Mouse (Mus musculus) myocyte (in vitro differentiated cells): Measurements from ENCODE around the gene Sox6. TPM values are rescaled to one million over a fixed set of nuclear protein-coding genes. Genes with fewer than 3 reads are reported as not detected.

Experiments
- H3K27me3 ChIP-seq: one replicate; pipeline ENCODE4 v1.6.1; 2011; ENCODE audit not compliant: control insufficient read depth, insufficient read depth, insufficient read length
- H3K36me3 ChIP-seq: one replicate; pipeline ENCODE4 v1.6.1; 2011; ENCODE audit not compliant: control insufficient read depth, insufficient read depth
- H3K4me2 ChIP-seq: one replicate; pipeline ENCODE4 v1.6.1; 2011; ENCODE audit warnings: low read depth, control low read depth
- H3K4me3 ChIP-seq: one replicate; pipeline ENCODE4 v1.5.1; 2011; ENCODE audit warnings: mild to moderate bottlenecking, control low read depth, moderate library complexity
- H3K79me2 ChIP-seq: one replicate; pipeline ENCODE4 v1.6.1; 2011; ENCODE audit not compliant: control insufficient read depth, insufficient read depth
- H3ac ChIP-seq: one replicate; pipeline ENCODE4 v1.6.1; 2011; ENCODE audit not compliant: control insufficient read depth, insufficient read length
- CEBPB ChIP-seq: IDR thresholded peaks from 2 replicates; pipeline ENCODE4 v1.6.1; 2011; ENCODE audit warnings: mild to moderate bottlenecking, moderate library complexity; ENCODE audit not compliant: poor library complexity, insufficient read depth, severe bottlenecking
- E2F4 ChIP-seq: IDR thresholded peaks from one replicate; pipeline ENCODE4 v1.6.1; 2011; ENCODE audit warnings: mild to moderate bottlenecking, control low read depth, moderate library complexity; ENCODE audit not compliant: insufficient read depth
- MAX ChIP-seq: IDR thresholded peaks from one replicate; pipeline ENCODE4 v1.6.1; 2011; ENCODE audit warnings: low read depth, mild to moderate bottlenecking, control low read depth
- MYOD1 ChIP-seq, 3 experiments: IDR thresholded peaks; one replicate each; pipeline ENCODE4 v1.6.1; 2011; ENCODE audit warnings: control low read depth in 2 of 3, low read depth in 2 of 3, mild to moderate bottlenecking in 2 of 3, moderate library complexity in 1 of 3; ENCODE audit not compliant: insufficient read length in 2 of 3, control insufficient read depth in 1 of 3
- MYOG ChIP-seq, 3 experiments: IDR thresholded peaks; one replicate each; pipeline ENCODE4 v1.6.1; 2011; ENCODE audit warnings: control low read depth in 2 of 3, low read depth in 2 of 3, mild to moderate bottlenecking in 2 of 3; ENCODE audit not compliant: insufficient read length in 2 of 3, control insufficient read depth in 1 of 3, insufficient read depth in 1 of 3
- POLR2A ChIP-seq: IDR thresholded peaks from one replicate; pipeline ENCODE4 v1.6.1; 2011; ENCODE audit warnings: low read depth, mild to moderate bottlenecking, control low read depth, moderate library complexity; ENCODE audit not compliant: insufficient read length
- POLR2AphosphoS2 ChIP-seq: IDR thresholded peaks from one replicate; pipeline ENCODE4 v1.6.1; 2011; ENCODE audit warnings: low read depth, control low read depth; ENCODE audit not compliant: insufficient read length
- REST ChIP-seq: IDR thresholded peaks from one replicate; pipeline ENCODE4 v1.6.1; 2011; ENCODE audit warnings: mild to moderate bottlenecking, control low read depth, moderate library complexity; ENCODE audit not compliant: insufficient read depth, insufficient read length
- SRF ChIP-seq: IDR thresholded peaks from one replicate; pipeline ENCODE4 v1.6.1; 2011; ENCODE audit warnings: low read depth; ENCODE audit not compliant: control insufficient read depth, insufficient read length
- TCF12 ChIP-seq: IDR thresholded peaks from one replicate; pipeline ENCODE4 v1.6.1; 2011; ENCODE audit warnings: mild to moderate bottlenecking, control low read depth; ENCODE audit not compliant: poor library complexity, insufficient read depth, severe bottlenecking
- TCF3 ChIP-seq: IDR thresholded peaks from one replicate; pipeline ENCODE4 v1.6.1; 2011; ENCODE audit warnings: low read depth, control low read depth; ENCODE audit not compliant: insufficient read length
- USF1 ChIP-seq: IDR thresholded peaks from one replicate; pipeline ENCODE4 v1.6.1; 2011; ENCODE audit warnings: low read depth, mild to moderate bottlenecking, control low read depth, moderate library complexity
- polyA plus RNA-seq: library from polyadenylated mRNA; unstranded; fragments of >200 nt; fragmentation: generic; extraction: Trizol; gene quantifications from one replicate; pipeline ENCODE4 v1.2.1, GENCODE M21; 2012; ENCODE audit warnings: missing spikeins

Sox6 gene
- polyA plus RNA-seq, 1 experiment = 0.11 TPM

DNA sequence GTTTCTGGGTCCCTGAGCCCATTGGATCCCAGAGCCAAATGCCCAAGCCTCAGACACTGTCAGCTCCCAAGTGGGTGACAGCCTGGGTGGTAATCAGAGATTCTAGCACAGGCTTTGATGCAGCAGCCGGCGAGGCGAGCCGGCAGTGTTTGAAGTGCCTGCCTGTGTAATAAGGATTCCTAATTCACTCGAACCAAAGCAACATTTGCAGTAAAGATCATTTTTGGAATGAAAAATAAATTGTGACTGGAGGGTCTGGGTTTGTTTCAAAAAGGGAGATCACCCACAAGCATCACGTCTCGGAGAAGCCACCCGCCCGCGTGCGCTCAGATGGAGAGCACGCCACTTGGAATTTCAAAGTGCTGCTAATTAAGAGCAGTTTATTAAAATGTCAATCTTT, 617.6 kb downstream of the Sox6 start:
- Histone ChIP-seq H3K4me2 (no peak overlapping the region), H3K36me3 (no peaks in the 10 kb centered on the region)
- TF ChIP-seq MYOG (IDR thresholded peaks at IDR 0.05; ENCODE audit: control insufficient read depth in 1 of 3, insufficient read depth in 1 of 3, insufficient read length in 2 of 3, low read depth in 2 of 3) (no peak), TCF3 (no peak), POLR2AphosphoS2 (no peak), USF1 (no peak), SRF (no peak), MAX (no peak), POLR2A (no peak), E2F4 (no peak), REST (no peak), TCF12 (no peak), CEBPB (no peak), MYOD1 (IDR thresholded peaks at IDR 0.05; ENCODE audit: control insufficient read depth in 1 of 3, insufficient read length in 2 of 3, low read depth in 2 of 3) (no peak)

More for the DNA sequence above, 617.6 kb downstream of the Sox6 start:
- Histone ChIP-seq H3K27me3 (no peaks in the 10 kb centered on the region), H3K4me3 (no peak overlapping the region), H3ac (no peak overlapping the region), H3K79me2 (no peaks in the 10 kb centered on the region)

Other genes with a start within 250 kb of the Sox6 start
- gene 1110004F10Rik, start 601 bp upstream of the Sox6 start, polyA plus RNA-seq = 69.7 TPM
- gene Gm4353, start 45.8 kb upstream of the Sox6 start, polyA plus RNA-seq = 9.3 TPM